Mouse (Mus musculus): Measurements from ENCODE around the gene Vps8.
"Not testable (repeated sequence)": the region's sequence is repeated elsewhere in the genome, so short reads cannot be mapped to it uniquely, and the experiment has no call there.

Vps8 gene

DNA sequence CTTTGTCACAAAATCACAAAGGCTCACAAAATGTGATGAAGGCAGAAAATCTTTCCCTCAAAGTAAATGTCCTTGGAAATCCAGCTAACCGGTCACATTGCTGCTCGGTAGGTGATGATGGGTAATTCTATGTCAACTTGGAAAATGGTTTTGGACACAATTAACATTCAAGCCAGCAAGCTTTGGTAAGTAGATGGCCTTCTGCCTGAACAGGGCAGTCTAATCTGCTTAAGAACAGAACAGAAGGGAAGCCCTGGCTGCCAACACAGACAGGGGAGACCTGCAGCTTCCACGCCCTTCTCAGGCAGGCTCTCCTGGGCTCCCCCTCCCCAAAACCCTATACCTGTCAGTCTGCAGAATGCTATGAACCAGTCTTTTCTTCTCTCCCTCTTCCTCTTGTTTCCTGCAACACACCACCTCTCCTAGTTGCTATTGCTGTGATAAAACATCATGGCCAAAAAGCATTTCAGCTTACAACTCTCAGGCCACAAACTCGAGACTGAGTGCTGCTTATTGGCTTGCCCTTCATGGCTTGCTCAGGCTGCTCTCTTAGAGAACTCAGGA is 242.6 kb downstream of the Vps8 start:
- DNase-seq (ENCODE audit: low spot score in 2 of 2) = no peak

DNA sequence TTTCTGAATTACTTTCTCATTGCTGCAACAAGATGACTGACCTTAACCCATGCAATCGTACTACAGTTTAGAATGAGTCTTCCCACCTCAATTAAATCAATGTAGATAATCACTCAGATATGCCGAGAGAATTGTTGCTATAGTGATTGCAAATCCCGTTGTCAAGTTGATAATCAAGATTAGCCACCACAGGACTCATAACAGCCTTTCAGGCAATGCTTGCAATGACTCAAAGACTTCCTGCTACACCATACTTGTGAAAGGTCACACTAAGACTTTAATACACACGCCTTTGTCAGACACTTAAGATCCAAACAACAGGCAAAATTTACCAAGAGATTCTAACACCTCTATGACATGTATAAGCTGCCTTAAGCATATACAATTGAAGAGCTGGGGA is 249.0 kb downstream of the Vps8 start:
- DNase-seq (ENCODE audit: low spot score in 2 of 2) = no peak

DNA sequence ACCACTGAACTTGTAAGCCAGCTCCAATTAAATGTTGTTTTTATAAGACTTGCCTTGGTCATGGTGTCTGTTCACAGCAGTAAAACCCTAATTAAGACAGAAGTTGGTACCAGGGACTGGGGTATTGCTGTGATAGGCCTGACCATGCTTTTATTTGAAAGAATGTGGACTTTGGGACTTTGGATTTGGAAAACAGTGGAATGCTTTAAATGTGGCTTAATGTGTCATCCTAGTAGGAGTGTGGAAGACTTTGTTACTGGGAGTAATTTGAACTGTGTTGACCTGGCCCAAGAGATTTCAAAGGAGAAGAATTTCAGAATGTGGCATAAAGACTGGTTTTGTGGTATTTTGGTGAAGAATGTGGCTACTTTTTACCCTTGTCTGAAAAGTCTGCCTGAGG is 250.1 kb downstream of the Vps8 start:
- DNase-seq (ENCODE audit: low spot score in 2 of 2) = not testable (repeated sequence)

DNA sequence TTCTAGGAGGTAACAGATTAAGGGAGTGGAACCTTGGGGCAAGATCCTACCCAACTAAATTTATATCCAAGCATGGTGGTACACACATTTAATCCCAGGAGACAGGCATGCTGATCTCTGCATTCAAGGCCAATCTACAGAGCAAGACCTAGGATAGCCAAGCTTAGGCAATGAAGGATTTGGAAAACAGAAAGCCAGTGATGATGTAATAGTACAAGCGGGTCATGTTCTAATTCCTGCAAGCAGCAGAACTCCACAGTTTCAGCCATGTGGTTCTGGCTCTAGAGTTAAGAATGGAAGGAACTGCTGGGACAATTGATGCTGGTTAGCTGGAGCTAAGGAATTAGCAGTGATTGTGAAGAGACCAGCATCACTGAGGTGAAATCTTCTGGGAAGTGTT is 250.7 kb downstream of the Vps8 start:
- DNase-seq (ENCODE audit: low spot score in 2 of 2) = not testable (repeated sequence)

DNA sequence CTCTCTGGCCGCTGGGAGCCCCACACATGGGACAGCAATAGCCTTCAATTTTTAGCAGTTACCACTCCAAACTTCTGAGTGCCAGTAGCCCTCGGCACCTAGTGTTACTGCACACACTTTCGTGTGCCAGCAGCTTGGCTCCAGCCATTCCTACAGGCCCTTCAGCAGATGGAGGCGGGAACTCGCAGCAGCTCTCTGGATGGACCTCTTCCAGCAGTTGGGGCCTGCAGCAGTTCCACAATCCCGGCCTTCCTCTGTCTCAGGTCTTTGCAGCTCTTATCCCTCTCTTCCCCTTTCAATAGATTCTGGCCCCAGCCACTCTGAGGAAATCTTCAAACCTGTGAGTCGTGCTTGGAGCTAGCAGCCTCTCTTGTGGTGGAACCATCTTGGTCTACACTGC is 253.9 kb downstream of the Vps8 start:
- DNase-seq (ENCODE audit: low spot score in 2 of 2) = no peak

DNA sequence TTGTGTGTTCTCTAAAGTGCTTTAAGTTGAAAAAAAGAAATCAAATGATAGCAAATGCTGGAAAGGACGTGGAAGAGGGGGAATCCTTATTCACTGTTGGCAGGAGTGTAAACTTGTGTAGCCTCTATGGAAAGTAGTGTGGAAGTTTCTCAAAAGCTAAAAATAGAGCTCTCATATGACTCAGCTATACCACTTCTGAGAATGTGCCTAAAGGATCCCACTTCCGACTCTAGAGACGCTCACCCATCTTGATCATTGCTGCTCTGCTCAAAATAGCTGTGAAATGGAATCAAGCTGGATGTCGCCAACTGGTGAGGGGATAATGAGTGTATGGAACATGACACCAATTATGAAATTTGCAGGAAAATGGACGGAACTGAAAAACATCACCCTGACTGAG is 264.5 kb downstream of the Vps8 start:
- no peak for DNase-seq (ENCODE audit: low spot score in 2 of 2)

DNA sequence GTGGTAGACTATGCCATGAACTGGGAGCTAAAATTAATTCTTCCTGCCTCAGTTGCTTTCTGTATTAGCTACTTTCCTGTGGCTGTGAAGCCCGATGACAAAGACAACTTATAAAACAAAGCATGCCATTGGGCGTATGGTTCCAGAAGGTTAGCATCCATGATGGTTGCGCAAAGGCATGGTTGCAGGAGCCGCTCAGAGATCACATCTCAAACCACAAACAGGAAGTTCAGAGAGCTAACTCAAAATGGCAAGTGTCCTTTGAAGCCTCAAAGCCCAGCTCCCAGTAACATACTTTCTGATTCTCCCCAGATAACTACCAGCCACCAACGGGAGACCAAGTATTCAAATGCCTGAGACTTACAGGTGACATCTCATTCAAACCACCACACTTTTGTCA is 266.2 kb downstream of the Vps8 start:
- DNase-seq (ENCODE audit: low spot score in 2 of 2) = no peak

DNA sequence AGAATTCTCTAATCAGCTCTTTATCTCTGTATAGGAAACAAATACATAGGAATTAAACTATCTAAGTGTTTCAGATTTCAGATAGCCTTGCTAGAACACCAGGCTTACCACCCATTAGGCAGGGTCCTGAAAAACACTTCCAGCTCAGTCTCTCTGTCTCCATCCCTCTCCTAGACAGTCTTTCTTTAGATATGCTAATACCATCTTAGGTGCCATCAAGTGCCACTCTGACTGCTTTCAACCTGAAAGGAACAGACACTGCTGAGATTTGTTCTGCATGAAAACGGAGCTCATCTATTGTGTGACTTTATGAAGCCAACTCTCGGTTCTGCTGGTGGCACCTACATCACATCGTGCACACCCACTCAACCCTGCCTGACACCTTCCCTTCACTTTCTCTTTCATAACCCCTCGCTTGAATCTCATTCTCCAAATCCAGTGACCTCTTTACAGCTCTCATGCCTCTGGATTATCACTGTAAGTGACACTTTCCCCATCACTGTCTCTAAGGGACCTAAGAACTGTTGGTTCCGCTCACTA is 267.4 kb downstream of the Vps8 start:
- no peak for DNase-seq (ENCODE audit: low spot score in 2 of 2)

DNA sequence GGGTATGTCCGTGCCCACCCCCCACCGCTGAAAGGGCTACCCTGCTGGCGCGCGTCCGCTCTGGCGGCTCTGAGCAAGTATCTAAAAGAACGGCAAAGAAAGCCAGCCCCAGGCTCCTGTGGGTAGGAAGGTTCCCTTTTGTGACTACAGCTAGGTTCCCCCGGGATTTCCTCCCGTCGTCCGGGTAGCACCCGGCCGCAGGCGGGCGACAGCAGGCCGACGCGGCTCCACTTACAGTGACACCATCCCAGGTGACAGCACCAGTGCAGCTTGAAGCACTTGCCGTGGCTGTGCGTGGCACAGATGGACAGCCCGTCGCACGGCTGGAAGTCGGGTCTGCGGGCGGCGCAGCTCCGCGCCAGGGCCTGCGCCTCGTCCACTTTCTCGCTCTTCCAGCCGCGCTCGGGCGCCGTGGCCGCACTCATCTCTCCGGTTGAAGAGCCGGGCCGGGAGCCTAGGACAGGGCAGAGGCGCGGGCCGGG is 271.1 kb downstream of the Vps8 start:
- DNase-seq (ENCODE audit: low spot score in 2 of 2) = peak; percentile 18 to 75

Measured in spleen, postnatal 4 days (tissue).